In genomic region chr1:183388426-183389406, GRCm38 (mm10) we compare ENCODE assay signal across 8 mouse cellular contexts. TPM values are rescaled to one million over a fixed set of nuclear protein-coding genes. Genes with fewer than 3 reads are reported as not detected.
DNase-seq lines count a peak whose midpoint lies in the region; ATAC-seq and TF ChIP-seq lines count a peak whose summit lies in the region.

TSS of gene Taf1a (plus strand) at chr1:183388981.

- peak; percentile 28; the same call in 1 of the 2 replicates for TF ChIP-seq POLR2A in bone marrow, adult 2 months (IDR thresholded peaks at IDR 0.05; ENCODE audit: borderline replicate concordance, control insufficient read depth, low read depth, low read length)
- TF ChIP-seq POLR2A in limb, embryonic 14.5 days (IDR thresholded peaks at IDR 0.05; ENCODE audit: borderline replicate concordance, extremely low read depth, insufficient read depth, insufficient read length), result no peak

- peak within 1 kb of the TSS; percentile 23 for H3K9ac ChIP-seq in embryonic facial prominence, embryonic 15.5 days
- H3K9ac ChIP-seq in limb, embryonic 14.5 days (ENCODE audit: low read depth, low read length, severe bottlenecking), result peak within 1 kb of the TSS; percentile 60
- peak within 1 kb of the TSS; percentile 39; the same call in 1 of the 2 replicates for H3K9ac ChIP-seq in midbrain, postnatal 0 days (replicated peaks; ENCODE audit: low read length, poor library complexity, severe bottlenecking)

- no peaks in the 10 kb centered on the region for H3K9me3 ChIP-seq in embryonic facial prominence, embryonic 15.5 days (replicated peaks)
- H3K9me3 ChIP-seq in limb, embryonic 14.5 days (ENCODE audit: control insufficient read depth, low read length), result no peaks in the 10 kb centered on the region
- no peaks in the 10 kb centered on the region for H3K9me3 ChIP-seq in midbrain, postnatal 0 days (ENCODE audit: low read length)

- TF ChIP-seq CTCF in bone marrow, adult 2 months (IDR thresholded peaks at IDR 0.05; ENCODE audit: control insufficient read depth, insufficient read depth, low read length), result no peak
- no peak for TF ChIP-seq CTCF in midbrain, postnatal 0 days (IDR thresholded peaks at IDR 0.05)

- H3K4me2 ChIP-seq in embryonic facial prominence, embryonic 15.5 days (replicated peaks), result peak within 1 kb of the TSS; percentile 56
- peak within 1 kb of the TSS; percentile 78 for H3K4me2 ChIP-seq in limb, embryonic 14.5 days (replicated peaks; ENCODE audit: low read depth, low read length, severe bottlenecking)
- H3K4me2 ChIP-seq in midbrain, postnatal 0 days (ENCODE audit: low read depth, low read length, poor library complexity, severe bottlenecking), result peak within 1 kb of the TSS; percentile 68

- H3K4me3 ChIP-seq in bone marrow, adult 2 months (replicated peaks; ENCODE audit: control insufficient read depth, low read depth, low read length), result peak within 1 kb of the TSS; percentile 78
- peak within 1 kb of the TSS; percentile 75 for H3K4me3 ChIP-seq in embryonic facial prominence, embryonic 15.5 days (replicated peaks)
- peak within 1 kb of the TSS; percentile 71 for H3K4me3 ChIP-seq in limb, embryonic 14.5 days (replicated peaks; ENCODE audit: low read length)
- H3K4me3 ChIP-seq in midbrain, postnatal 0 days (ENCODE audit: low read depth, low read length), result peak within 1 kb of the TSS; percentile 68

- H3K27ac ChIP-seq in bone marrow, adult 2 months (ENCODE audit: control insufficient read depth, insufficient read depth, low read depth, low read length, poor library complexity), result 0 out of 2 replicates have a peak within 1 kb of the TSS, but pooled peaks have one; percentile 1
- peak within 1 kb of the TSS; percentile 48; the same call in 1 of the 2 replicates for H3K27ac ChIP-seq in embryonic facial prominence, embryonic 15.5 days (replicated peaks)
- H3K27ac ChIP-seq in limb, embryonic 14.5 days (replicated peaks; ENCODE audit: low read depth, low read length), result no peak within 1 kb of the TSS; the same call in 1 of the 2 replicates
- H3K27ac ChIP-seq in midbrain, postnatal 0 days (ENCODE audit: low read depth, low read length), result peak within 1 kb of the TSS; percentile 57

- no peaks in the 10 kb centered on the region; the same call in 1 of the 2 replicates for H3K4me1 ChIP-seq in bone marrow, adult 2 months (ENCODE audit: control insufficient read depth, insufficient read depth, low read length)
- H3K4me1 ChIP-seq in embryonic facial prominence, embryonic 15.5 days, result peaks cover 5% of the 10 kb centered on the region
- 0 out of 2 replicates have a peak, but pooled peaks cover 4% of the 10 kb centered on the region for H3K4me1 ChIP-seq in limb, embryonic 14.5 days (ENCODE audit: control insufficient read depth, insufficient read depth, low read length)
- peaks cover 5% of the 10 kb centered on the region; the same call in 1 of the 2 replicates for H3K4me1 ChIP-seq in midbrain, postnatal 0 days (ENCODE audit: insufficient read depth, low read length)

- DNase-seq in 416B (ENCODE audit: low read depth), result peak; percentile 93
- peak; percentile 88 for DNase-seq in heart, adult 8-10 months (ENCODE audit: low spot score)
- DNase-seq in kidney, adult 9 months, result peak; percentile 93
- peak; percentile 98 for DNase-seq in limb, embryonic 14.5 days (ENCODE audit: low spot score)
- DNase-seq in midbrain, postnatal 0 days (ENCODE audit: low spot score), result peak; percentile 98
- DNase-seq in spleen, postnatal 14 days (ENCODE audit: low spot score in 2 of 2), result peak; percentile 70 to 75

- H3K36me3 ChIP-seq in embryonic facial prominence, embryonic 15.5 days, result peaks cover 14% of the 10 kb centered on the region
- H3K36me3 ChIP-seq in limb, embryonic 14.5 days (ENCODE audit: control insufficient read depth, insufficient read depth, low read length), result peaks cover 11% of the 10 kb centered on the region
- no peaks in the 10 kb centered on the region for H3K36me3 ChIP-seq in midbrain, postnatal 0 days (ENCODE audit: insufficient read depth, low read length)

- ATAC-seq in embryonic facial prominence, embryonic 15.5 days (ENCODE audit: insufficient number of reproducible peaks, low FRiP score, low TSS enrichment, low read depth), result peak; percentile 97
- ATAC-seq in limb, embryonic 14.5 days (ENCODE audit: low FRiP score, low read depth), result peak; percentile 99
- ATAC-seq in midbrain, postnatal 0 days (ENCODE audit: low FRiP score), result peak; percentile 99

- 5% methylated on average over 44 of the region's 44 CpGs for WGBS in bone marrow, adult 2 months
- 5% methylated on average over 44 of the region's 44 CpGs for WGBS in embryonic facial prominence, embryonic 15.5 days
- WGBS in limb, embryonic 14.5 days, result 5% methylated on average over 44 of the region's 44 CpGs
- 5% methylated on average over 44 of the region's 44 CpGs for WGBS in midbrain, postnatal 0 days

- peaks cover 17% of the 10 kb centered on the region for H3K27me3 ChIP-seq in embryonic facial prominence, embryonic 15.5 days
- H3K27me3 ChIP-seq in limb, embryonic 14.5 days (ENCODE audit: control insufficient read depth, insufficient read depth, low read length), result peaks cover 9% of the 10 kb centered on the region; the same call in 1 of the 2 replicates
- peaks cover 20% of the 10 kb centered on the region for H3K27me3 ChIP-seq in midbrain, postnatal 0 days (ENCODE audit: insufficient read depth, low read length)

RNA-seq across cellular contexts. Expression of gene Taf1a, which starts in this region (rescaled TPM):
- polyA plus RNA-seq in bone marrow, adult 2 months (2011; ENCODE audit: insufficient read depth, insufficient read length, low replicate concordance, missing spikeins), result 4.6 and 16.6 TPM in 2 replicates
- polyA plus RNA-seq in embryonic facial prominence, embryonic 15.5 days (2015; fragmentation: Nextera tagmentation; extraction: Ambion mirVana), result 20.1 and 25.3 TPM in 2 replicates
- 10 to 100 TPM; 23.4 to 25.1 (median 23.9) TPM for total RNA-seq in heart, adult 8-10 months (2022)
- 32.5 and 41.3 TPM in 2 replicates for polyA plus RNA-seq in limb, embryonic 14.5 days (2012; rRNA removed)
- 19.1 and 21.1 TPM in 2 replicates for polyA plus RNA-seq in limb, embryonic 14.5 days (2014; fragmentation: Nextera tagmentation; extraction: Ambion mirVana)
- total RNA-seq in midbrain, postnatal 0 days (2014; rRNA removed), result 13.6 and 17.6 TPM in 2 replicates
- 10.2 and 10.3 TPM in 2 replicates for polyA plus RNA-seq in midbrain, postnatal 0 days (2015; fragmentation: Nextera tagmentation; extraction: Ambion mirVana)
